ENCODE assay signal across 13 mouse cellular contexts in the genomic region with DNA sequence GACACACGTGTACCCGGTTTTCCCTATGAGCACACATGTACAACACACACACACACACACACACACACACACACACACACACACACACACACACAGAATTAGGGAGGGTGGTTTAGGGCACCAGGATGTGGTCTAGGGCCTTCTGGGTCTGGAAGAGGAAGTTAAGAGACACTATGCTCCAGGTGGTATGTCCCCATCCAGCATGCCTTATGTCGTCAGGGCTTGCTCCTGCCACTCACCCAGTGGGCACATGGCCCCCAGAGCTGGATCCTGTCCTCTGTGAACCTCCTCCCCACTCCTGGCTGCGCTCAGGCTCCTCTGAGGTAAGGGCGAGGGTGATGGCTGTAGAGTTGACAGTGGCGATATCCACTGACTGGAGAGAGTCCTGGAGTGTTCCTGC. TPM values are rescaled to one million over a fixed set of nuclear protein-coding genes. Genes with fewer than 3 reads are reported as not detected.
DNase-seq lines count a peak whose midpoint lies in the region; ATAC-seq and TF ChIP-seq lines count a peak whose summit lies in the region.
"Had no signal": no experiment of that assay in that cellular context is flagged by ENCODE, and none has a peak within 500 bp of the region (broad histone marks: within the 10 kb centered on the region; RNA-seq: fewer than 3 reads in every experiment).

No protein-coding gene starts in this region.

- no peak for TF ChIP-seq CTCF in MEL (IDR thresholded peaks at IDR 0.05 in 2 of 3, conservative IDR thresholded peaks at IDR 0.05 in 1 of 3; ENCODE audit: control insufficient read depth in 1 of 3, insufficient read depth in 1 of 3, low read depth in 2 of 3, low read length in 3 of 3, poor library complexity in 1 of 3, severe bottlenecking in 1 of 3)
- no peak for TF ChIP-seq CTCF in liver, postnatal 0 days (IDR thresholded peaks at IDR 0.05; ENCODE audit: low read depth)

- TF ChIP-seq EP300 in MEL (IDR thresholded peaks at IDR 0.05; ENCODE audit: low read depth in 1 of 2, low read length in 2 of 2): no peak
- TF ChIP-seq EP300 in liver, postnatal 0 days (IDR thresholded peaks at IDR 0.05; ENCODE audit: low read depth): no peak

- no peak for DNase-seq in hindbrain, embryonic 14.5 days (ENCODE audit: low spot score)
- DNase-seq in MEL (ENCODE audit: low read depth, low spot score): peak; percentile 72
- peak; percentile 64 for DNase-seq in liver, postnatal 0 days
- DNase-seq in thymus, postnatal 14 days: peak; percentile 58
- no peak for DNase-seq in testis, postnatal 10 days (ENCODE audit: low spot score)
- no peak for DNase-seq in layer of hippocampus, adult 18-20 months (ENCODE audit: low spot score in 2 of 2)
- DNase-seq: cerebellum, adult 11 months; layer of hippocampus, adult 9-11 months had no signal

- peaks cover 25% of the 10 kb centered on the region for H3K4me1 ChIP-seq in hindbrain, embryonic 14.5 days (replicated peaks; ENCODE audit: control insufficient read depth, insufficient read depth, low read length)
- H3K4me1 ChIP-seq in hindbrain, embryonic 16.5 days (ENCODE audit: control insufficient read depth, insufficient read depth, low read depth, low read length): peaks cover 21% of the 10 kb centered on the region
- H3K4me1 ChIP-seq in MEL (ENCODE audit: control insufficient read depth in 1 of 2, insufficient read depth in 2 of 2, low read length in 2 of 2): peaks cover 2 to 12% of the 10 kb centered on the region in 2 experiments; a peak in 3 of 4 replicates
- H3K4me1 ChIP-seq in liver, postnatal 0 days (ENCODE audit: insufficient read depth): peaks cover 12% of the 10 kb centered on the region
- peaks cover 33% of the 10 kb centered on the region for H3K4me1 ChIP-seq in forebrain, embryonic 13.5 days

- H3K4me2 ChIP-seq in hindbrain, embryonic 14.5 days (replicated peaks): no peak overlapping the region
- H3K4me2 ChIP-seq in hindbrain, embryonic 16.5 days (ENCODE audit: low read length): no peak overlapping the region
- H3K4me2 ChIP-seq in liver, postnatal 0 days (ENCODE audit: low read depth, low read length): peak overlapping the region; percentile 66
- H3K4me2 ChIP-seq in forebrain, embryonic 13.5 days: no peak overlapping the region
- H3K4me2 ChIP-seq: embryonic facial prominence, embryonic 13.5 days; neural tube, embryonic 12.5 days had no signal

- no peak overlapping the region for H3K9ac ChIP-seq in hindbrain, embryonic 14.5 days
- no peak overlapping the region for H3K9ac ChIP-seq in hindbrain, embryonic 16.5 days (ENCODE audit: low read depth, low read length)
- no peak overlapping the region for H3K9ac ChIP-seq in MEL (ENCODE audit: control insufficient read depth, low read depth, low read length, poor library complexity, severe bottlenecking)
- H3K9ac ChIP-seq in liver, postnatal 0 days (replicated peaks): no peak overlapping the region
- H3K9ac ChIP-seq in forebrain, embryonic 13.5 days: no peak overlapping the region
- H3K9ac ChIP-seq: neural tube, embryonic 12.5 days had no signal

- 95% methylated on average over 6 of the region's 6 CpGs for WGBS in hindbrain, embryonic 14.5 days
- 92% methylated on average over 6 of the region's 6 CpGs for WGBS in hindbrain, embryonic 16.5 days
- WGBS in liver, postnatal 0 days (ENCODE audit: insufficient replicate concordance): 36% methylated on average over 6 of the region's 6 CpGs
- WGBS in forebrain, embryonic 13.5 days: 93% methylated on average over 6 of the region's 6 CpGs

- TF ChIP-seq RAD21 in MEL (IDR thresholded peaks at IDR 0.05; ENCODE audit: low read depth, low read length): no peak

- no peaks in the 10 kb centered on the region for H3K79me2 ChIP-seq in MEL (ENCODE audit: control insufficient read depth, insufficient read depth, low read length, poor library complexity)

- H3K4me3 ChIP-seq in hindbrain, embryonic 14.5 days (replicated peaks; ENCODE audit: low read length): no peak overlapping the region
- no peak overlapping the region for H3K4me3 ChIP-seq in hindbrain, embryonic 16.5 days (ENCODE audit: low read length)
- no peak overlapping the region for H3K4me3 ChIP-seq in MEL (ENCODE audit: control insufficient read depth in 1 of 2, insufficient read depth in 1 of 2, low read depth in 2 of 2, low read length in 2 of 2)
- H3K4me3 ChIP-seq in liver, postnatal 0 days (ENCODE audit: low read depth, low read length): no peak overlapping the region
- no peak overlapping the region for H3K4me3 ChIP-seq in forebrain, embryonic 13.5 days
- H3K4me3 ChIP-seq: embryonic facial prominence, embryonic 13.5 days; neural tube, embryonic 12.5 days had no signal

- peak overlapping the region; percentile 56; the same call in 1 of the 2 replicates for H3K27ac ChIP-seq in hindbrain, embryonic 14.5 days
- no peak overlapping the region for H3K27ac ChIP-seq in hindbrain, embryonic 16.5 days (ENCODE audit: low read depth, low read length)
- no peak overlapping the region; the same call in 1 of the 2 replicates for H3K27ac ChIP-seq in MEL (ENCODE audit: control insufficient read depth, low read depth, low read length)
- H3K27ac ChIP-seq in liver, postnatal 0 days (ENCODE audit: low read depth): 0 out of 2 replicates have a peak overlapping the region, but pooled peaks have one; percentile 41
- no peak overlapping the region for H3K27ac ChIP-seq in forebrain, embryonic 13.5 days
- H3K27ac ChIP-seq: embryonic facial prominence, embryonic 13.5 days; neural tube, embryonic 12.5 days had no signal

- TF ChIP-seq POLR2A in MEL (IDR thresholded peaks at IDR 0.05; ENCODE audit: control insufficient read depth in 1 of 2, insufficient read depth in 1 of 2, low read depth in 1 of 2, low read length in 2 of 2, poor library complexity in 1 of 2): no peak

- no peaks in the 10 kb centered on the region for H3K27me3 ChIP-seq in hindbrain, embryonic 14.5 days (ENCODE audit: control insufficient read depth, insufficient read depth, low read length)
- H3K27me3 ChIP-seq in hindbrain, embryonic 16.5 days (replicated peaks; ENCODE audit: control insufficient read depth, insufficient read depth, low read length): no peaks in the 10 kb centered on the region
- no peaks in the 10 kb centered on the region for H3K27me3 ChIP-seq in MEL (ENCODE audit: control insufficient read depth in 1 of 2, insufficient read depth in 2 of 2, low read length in 2 of 2)
- H3K27me3 ChIP-seq in liver, postnatal 0 days (ENCODE audit: insufficient read depth, low read length): no peaks in the 10 kb centered on the region
- H3K27me3 ChIP-seq in forebrain, embryonic 13.5 days: no peaks in the 10 kb centered on the region
- H3K27me3 ChIP-seq: neural tube, embryonic 12.5 days had no signal

- no peak for ATAC-seq in hindbrain, embryonic 14.5 days (ENCODE audit: low FRiP score)
- no peak for ATAC-seq in hindbrain, embryonic 16.5 days
- peak; percentile 66 for ATAC-seq in liver, postnatal 0 days
- no peak for ATAC-seq in forebrain, embryonic 13.5 days

- no peaks in the 10 kb centered on the region for H3K36me3 ChIP-seq in hindbrain, embryonic 14.5 days (replicated peaks; ENCODE audit: control insufficient read depth, insufficient read depth)
- no peaks in the 10 kb centered on the region for H3K36me3 ChIP-seq in hindbrain, embryonic 16.5 days (ENCODE audit: control insufficient read depth, insufficient read depth, low read length)
- peaks cover 0 to 7% of the 10 kb centered on the region in 2 experiments; a peak in 2 of 4 replicates for H3K36me3 ChIP-seq in MEL (ENCODE audit: control insufficient read depth in 1 of 2, insufficient read depth in 2 of 2, low read length in 2 of 2)
- H3K36me3 ChIP-seq in liver, postnatal 0 days (replicated peaks; ENCODE audit: insufficient read depth, low read length): no peaks in the 10 kb centered on the region
- H3K36me3 ChIP-seq in forebrain, embryonic 13.5 days (ENCODE audit: poor library complexity, severe bottlenecking): no peaks in the 10 kb centered on the region
- H3K36me3 ChIP-seq: neural tube, embryonic 12.5 days had no signal

- H3K9me3 ChIP-seq in hindbrain, embryonic 14.5 days (ENCODE audit: control insufficient read depth, low read length): no peaks in the 10 kb centered on the region
- H3K9me3 ChIP-seq in hindbrain, embryonic 16.5 days (ENCODE audit: control insufficient read depth, low read length): no peaks in the 10 kb centered on the region
- no peaks in the 10 kb centered on the region for H3K9me3 ChIP-seq in MEL (replicated peaks; ENCODE audit: insufficient read depth, low read length)
- H3K9me3 ChIP-seq in liver, postnatal 0 days (ENCODE audit: low read length): no peaks in the 10 kb centered on the region
- H3K9me3 ChIP-seq in forebrain, embryonic 13.5 days (replicated peaks): no peaks in the 10 kb centered on the region
- H3K9me3 ChIP-seq: embryonic facial prominence, embryonic 13.5 days; neural tube, embryonic 12.5 days had no signal

TF ChIP-seq in MEL, 35 proteins besides CTCF, POLR2A, EP300 and RAD21:
- TF ChIP-seq TAL1 (IDR thresholded peaks at IDR 0.05; ENCODE audit: low read length): peak; percentile 31; the same call in 1 of the 2 replicates
- peak; percentile 30; the same call in 1 of the 2 replicates for TF ChIP-seq MXI1 (IDR thresholded peaks at IDR 0.05; ENCODE audit: low read depth, low read length)
- TF ChIP-seq E2F4 (IDR thresholded peaks at IDR 0.05; ENCODE audit: borderline replicate concordance, low read depth, low read length): no peak
- 0 out of 2 replicates have a peak, but pooled peaks have one; percentile 26 for TF ChIP-seq ETS1 (IDR thresholded peaks at IDR 0.05; ENCODE audit: low read depth, low read length)
TF ChIP-seq in MEL: peak in this region for 3.

RNA-seq across cellular contexts. Expression of a gene that starts 21.2 kb away (rescaled TPM):
- polyA plus RNA-seq in hindbrain, embryonic 14.5 days (2014; fragmentation: Nextera tagmentation; extraction: Ambion mirVana): 4.0 and 4.1 TPM in 2 replicates
- 6.0 and 6.1 TPM in 2 replicates for polyA plus RNA-seq in hindbrain, embryonic 16.5 days (2015; fragmentation: Nextera tagmentation; extraction: Ambion mirVana)
- total RNA-seq in MEL (2012; rRNA removed): 0.10 and 0.12 TPM in 2 replicates
- polyA plus RNA-seq in MEL (2012; ENCODE audit: insufficient read depth in 1 of 2, insufficient read length in 2 of 2, low read depth in 1 of 2, low replicate concordance in 2 of 2, missing spikeins in 1 of 2): under 1 TPM in 1 of 2 experiments, not detected in 1; 0.28 TPM
- 0.14 and 0.22 TPM in 2 replicates for polyA plus RNA-seq in liver, postnatal 0 days (2015; fragmentation: Nextera tagmentation; extraction: Ambion mirVana)
- total RNA-seq in layer of hippocampus, adult 18-20 months (2021): 1 to 10 TPM; 5.9 to 7.6 TPM
- 2.5 and 3.4 TPM in 2 replicates for polyA plus RNA-seq in forebrain, embryonic 13.5 days (2015; fragmentation: Nextera tagmentation; extraction: Ambion mirVana)
- total RNA-seq: megakaryocyte-erythroid progenitor cell, adult 5-6 weeks had no signal

Comparison
In these comparisons a context has a peak if more than half of its experiments do, and no peak if none do; other contexts are left out.
1. H3K27ac ChIP-seq: peak in hindbrain, embryonic 14.5 days (single experiment) and liver, postnatal 0 days (single experiment); none in hindbrain, embryonic 16.5 days (single experiment), MEL (single experiment) and forebrain, embryonic 13.5 days (single experiment).
2. DNase-seq: peak in MEL (single experiment), liver, postnatal 0 days (single experiment) and thymus, postnatal 14 days (single experiment); none in hindbrain, embryonic 14.5 days (single experiment), testis, postnatal 10 days (single experiment) and layer of hippocampus, adult 18-20 months (0 of 2).